Mouse (Mus musculus): ENCODE measurements around the gene Limk2.
A peak's percentile ranks its signal among the peaks of the same experiment; 100 is the strongest.

Limk2 gene

DNA sequence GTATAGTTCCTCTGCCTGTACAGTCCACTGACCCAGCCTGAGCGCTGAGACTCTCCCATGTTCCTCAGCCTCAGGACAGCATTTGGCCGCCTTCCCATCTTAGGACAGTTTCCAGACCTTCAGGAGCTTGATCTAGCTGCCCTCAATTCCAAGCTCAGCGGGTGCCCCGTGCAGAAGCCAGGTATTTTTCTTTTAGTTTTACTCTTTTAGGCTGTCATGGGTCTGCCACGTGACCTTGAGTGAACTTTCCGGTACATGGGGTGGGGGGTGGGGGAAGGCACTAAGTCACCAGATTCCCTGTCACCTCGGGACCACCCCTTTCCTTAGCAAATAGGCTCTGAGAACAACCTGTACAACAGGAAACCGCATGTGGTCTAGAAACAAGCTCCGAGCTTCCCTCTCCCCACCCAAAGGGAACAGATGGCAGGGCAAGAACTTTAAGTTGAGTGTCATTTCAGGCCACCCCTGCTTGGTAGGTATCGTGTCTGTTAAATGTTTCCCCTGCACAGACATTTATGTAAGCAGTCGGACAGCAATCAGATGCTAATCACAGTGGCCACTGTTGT, 73.3 kb downstream of the Limk2 start:
- TF ChIP-seq GATA4 (IDR thresholded peaks at IDR 0.05; ENCODE audit: insufficient replicate concordance, low read length) = no peak

DNA sequence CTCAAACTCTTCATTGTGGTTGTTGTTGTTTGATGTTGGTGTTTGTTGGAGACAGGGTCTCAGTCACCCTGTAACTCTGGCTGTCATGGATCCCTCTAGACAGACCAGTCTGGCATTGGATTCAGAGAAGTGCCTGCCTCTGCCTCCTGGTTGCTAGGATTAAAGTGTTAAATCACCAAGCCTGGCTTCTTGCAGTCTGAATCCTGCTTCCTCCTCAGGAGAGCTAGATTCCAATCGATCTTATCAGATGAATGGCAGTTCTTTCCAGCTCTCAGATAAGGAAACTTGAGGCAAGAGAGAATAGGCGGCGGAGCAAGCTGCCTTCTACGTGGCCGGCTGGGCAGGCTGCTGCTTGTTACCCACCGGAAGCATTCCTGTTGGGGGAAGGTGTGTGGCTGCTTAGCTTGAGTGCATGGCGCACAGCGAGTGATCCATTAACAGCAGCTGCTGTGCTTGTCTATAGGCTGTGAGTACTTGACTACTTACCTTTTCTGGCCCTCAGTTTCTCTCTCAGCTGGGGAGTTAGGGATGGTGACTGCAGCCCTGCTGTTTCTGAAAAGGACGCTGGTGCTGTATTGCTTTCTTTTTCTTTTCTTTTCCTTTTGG, 74.2 kb downstream of the Limk2 start:
- no peak for TF ChIP-seq GATA4 (IDR thresholded peaks at IDR 0.05; ENCODE audit: insufficient replicate concordance, low read length)

DNA sequence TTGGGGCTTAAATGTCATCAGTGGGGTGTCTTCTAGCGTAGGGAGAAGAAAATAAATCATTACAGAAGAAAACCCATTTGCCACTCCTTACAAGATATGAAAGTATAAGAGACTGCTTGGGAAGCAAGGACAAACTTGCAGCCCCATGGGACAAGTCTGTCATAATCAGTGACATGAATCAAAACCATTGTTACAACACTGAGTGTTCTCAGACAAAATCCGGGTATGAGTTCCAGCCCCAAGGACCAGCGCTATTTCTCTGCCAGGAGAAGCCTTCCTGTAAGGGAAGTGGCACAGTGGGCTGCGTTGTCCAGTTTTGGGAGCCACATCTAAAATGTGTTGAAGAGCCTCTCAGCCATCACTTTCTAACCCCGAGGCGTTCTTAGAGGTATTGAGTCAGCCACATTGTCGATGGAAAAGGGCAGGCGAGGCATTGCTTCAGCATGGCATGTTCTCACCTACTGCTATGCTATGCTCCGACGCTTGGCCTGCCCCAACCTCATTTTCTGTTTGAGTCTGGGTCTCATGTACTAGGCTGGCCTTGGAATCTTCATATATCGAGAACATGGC, 74.8 kb downstream of the Limk2 start:
- TF ChIP-seq GATA4 (IDR thresholded peaks at IDR 0.05; ENCODE audit: insufficient replicate concordance, low read length) = no peak

DNA sequence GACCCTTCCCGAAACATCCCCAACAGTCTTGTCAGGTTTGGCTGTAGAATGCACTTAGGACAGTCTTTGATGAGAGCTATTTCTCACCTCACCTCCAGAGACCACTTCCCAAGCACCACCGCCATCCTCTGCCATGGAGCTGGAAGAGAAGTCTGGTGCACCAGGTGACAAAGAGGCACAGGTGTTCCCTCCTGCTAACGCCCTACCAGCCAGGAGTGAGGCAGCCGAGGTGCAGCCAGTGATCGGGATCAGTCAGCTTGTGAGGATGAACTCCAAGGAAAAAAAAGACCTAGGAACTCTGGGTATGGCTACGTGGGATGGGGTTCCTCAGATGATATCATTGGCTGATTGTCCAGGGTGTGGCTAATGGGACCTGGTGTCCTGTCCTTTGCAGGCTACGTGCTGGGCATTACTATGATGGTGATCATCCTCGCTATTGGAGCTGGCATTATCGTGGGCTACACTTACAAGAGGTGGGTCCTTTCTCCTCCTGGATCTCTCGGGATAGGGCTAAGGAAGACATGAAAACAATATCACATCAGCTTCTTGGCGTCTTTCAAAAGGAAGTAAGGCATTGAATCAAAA, 75.8 kb downstream of the Limk2 start:
- TF ChIP-seq GATA4 (IDR thresholded peaks at IDR 0.05; ENCODE audit: insufficient replicate concordance, low read length) = no peak

DNA sequence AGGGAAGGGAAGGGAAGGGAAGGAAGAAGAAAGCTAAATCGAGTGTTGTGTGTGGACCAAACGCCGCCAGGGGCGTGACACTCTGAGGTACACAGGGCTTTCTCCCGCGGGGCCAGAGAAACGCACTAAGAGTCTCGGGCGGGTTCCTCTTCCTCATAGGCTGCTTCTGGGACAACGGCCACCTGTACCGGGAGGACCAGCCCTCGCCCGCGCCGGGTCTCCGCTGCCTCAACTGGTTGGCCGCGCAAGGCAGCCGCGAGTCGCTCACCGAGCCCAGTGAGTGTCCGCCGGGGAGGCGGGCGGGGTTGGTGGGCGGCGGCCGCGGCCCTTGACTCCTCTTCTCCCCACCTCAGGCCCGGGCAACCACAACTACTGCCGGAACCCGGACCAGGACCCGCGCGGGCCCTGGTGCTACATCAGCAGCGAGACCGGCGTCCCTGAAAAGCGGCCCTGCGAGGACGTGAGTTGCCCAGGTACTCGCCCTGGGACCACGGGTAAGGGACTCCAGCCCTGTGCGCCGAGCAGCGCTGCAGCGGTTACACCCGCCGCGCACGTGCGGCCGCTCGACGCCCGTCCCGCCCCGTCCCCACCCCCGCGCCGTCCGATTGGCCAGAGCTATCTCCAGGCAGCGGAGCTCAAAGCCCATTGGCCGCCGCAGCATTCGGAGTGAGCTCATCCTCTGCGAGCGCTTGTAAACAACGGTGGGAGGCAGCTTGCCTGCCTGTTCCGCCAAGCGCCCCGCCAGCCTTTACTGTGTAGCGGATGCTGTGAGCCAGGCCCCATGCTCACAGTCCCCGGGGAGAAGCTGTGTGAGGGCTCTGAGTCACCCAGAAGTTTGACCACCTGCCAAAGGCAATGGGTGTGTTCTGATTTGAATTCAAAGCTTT, 77.0 kb downstream of the Limk2 start:
- TF ChIP-seq GATA4 (IDR thresholded peaks at IDR 0.05; ENCODE audit: insufficient replicate concordance, low read length) = peak; percentile 65; the same call in 1 of the 2 replicates

DNA sequence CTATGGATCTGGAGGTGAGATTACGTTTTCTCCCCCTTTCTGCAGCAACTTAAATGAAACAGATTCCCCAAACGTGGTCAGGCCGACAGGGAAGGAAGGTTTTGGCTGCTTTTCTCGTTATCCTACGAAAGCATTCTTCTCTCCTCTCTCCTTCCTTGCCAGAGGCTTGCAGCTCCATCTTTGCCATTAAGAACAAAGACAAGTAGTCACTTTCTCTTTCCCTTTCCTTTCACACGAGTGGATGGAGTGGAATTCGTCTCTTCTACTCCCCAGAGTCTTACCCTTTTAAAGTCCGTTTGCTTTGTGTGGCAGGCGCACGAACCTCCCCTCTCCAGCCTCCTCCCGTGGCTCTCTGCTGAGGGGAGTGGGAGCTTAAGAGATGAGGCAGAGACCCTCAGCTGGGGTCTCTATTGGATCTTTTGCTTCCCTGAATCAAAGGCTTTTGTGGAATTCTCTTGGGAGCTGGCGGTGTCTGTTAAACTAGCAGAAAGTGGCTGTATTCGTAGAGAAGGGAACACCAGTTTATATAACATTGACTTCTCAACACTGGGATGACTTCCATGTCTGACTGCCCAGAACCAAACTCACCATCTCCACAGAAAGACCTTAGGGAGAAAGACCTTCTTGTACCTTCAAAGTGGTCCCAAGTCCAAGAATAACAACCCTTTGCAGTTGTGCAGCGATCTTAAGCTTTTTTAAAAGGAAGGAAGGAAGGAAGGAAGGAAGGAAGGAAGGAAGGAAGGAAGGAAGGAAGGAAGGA, 77.8 kb downstream of the Limk2 start:
- no peak for TF ChIP-seq GATA4 (IDR thresholded peaks at IDR 0.05; ENCODE audit: insufficient replicate concordance, low read length)

DNA sequence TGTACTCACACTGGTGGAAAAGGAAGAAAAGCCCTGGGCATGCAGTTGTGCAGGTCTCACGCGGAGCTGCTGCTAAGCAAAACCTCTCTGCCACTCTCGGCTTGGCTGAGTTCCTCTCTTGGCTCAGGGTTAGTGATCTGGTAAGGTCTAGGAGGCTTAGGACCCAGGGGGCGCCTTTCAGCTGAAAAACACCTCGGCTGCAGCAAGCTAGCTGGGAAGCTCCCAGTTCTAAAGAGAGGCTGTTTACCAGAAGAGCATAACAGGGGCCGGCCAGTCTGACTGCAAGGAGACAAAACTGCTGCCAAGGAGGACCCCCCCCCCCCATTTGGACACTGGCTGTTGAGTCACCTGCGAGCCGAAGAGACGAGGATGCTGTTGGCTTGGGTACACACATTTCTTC, 78.4 kb downstream of the Limk2 start:
- TF ChIP-seq GATA4 (IDR thresholded peaks at IDR 0.05; ENCODE audit: insufficient replicate concordance, low read length) = no peak

DNA sequence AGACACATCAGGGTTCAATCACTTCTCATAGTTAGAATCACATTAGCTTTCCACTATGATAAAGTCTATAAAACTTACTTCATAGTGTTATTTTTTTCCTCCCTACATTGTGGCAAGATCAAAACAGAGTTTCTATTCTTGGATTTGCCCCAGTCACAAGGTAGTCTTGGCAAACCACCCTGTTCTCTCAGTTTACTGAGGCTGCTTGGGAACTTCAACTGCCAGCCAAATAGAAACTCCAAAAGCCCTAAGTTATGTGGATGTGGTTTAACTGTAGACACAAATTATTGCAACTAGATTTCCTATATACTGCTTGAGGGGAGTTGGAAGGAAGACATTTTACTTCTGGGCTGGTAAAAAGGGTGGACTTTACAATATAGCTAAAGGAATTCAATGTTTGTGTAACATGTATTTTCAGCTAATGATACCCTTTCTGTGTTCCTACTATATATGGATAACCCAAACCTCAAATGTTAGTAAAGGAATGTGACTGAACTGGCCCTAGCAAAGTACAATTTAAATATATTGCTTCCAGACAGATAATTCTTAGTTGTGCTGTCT, 79.0 kb downstream of the Limk2 start, which contains the start of gene Pik3ip1:
Pik3ip1 (plus strand) TSS at position 511 of the 561 bp plus-strand sequence.
- no peak for TF ChIP-seq GATA4 (IDR thresholded peaks at IDR 0.05; ENCODE audit: insufficient replicate concordance, low read length)

DNA sequence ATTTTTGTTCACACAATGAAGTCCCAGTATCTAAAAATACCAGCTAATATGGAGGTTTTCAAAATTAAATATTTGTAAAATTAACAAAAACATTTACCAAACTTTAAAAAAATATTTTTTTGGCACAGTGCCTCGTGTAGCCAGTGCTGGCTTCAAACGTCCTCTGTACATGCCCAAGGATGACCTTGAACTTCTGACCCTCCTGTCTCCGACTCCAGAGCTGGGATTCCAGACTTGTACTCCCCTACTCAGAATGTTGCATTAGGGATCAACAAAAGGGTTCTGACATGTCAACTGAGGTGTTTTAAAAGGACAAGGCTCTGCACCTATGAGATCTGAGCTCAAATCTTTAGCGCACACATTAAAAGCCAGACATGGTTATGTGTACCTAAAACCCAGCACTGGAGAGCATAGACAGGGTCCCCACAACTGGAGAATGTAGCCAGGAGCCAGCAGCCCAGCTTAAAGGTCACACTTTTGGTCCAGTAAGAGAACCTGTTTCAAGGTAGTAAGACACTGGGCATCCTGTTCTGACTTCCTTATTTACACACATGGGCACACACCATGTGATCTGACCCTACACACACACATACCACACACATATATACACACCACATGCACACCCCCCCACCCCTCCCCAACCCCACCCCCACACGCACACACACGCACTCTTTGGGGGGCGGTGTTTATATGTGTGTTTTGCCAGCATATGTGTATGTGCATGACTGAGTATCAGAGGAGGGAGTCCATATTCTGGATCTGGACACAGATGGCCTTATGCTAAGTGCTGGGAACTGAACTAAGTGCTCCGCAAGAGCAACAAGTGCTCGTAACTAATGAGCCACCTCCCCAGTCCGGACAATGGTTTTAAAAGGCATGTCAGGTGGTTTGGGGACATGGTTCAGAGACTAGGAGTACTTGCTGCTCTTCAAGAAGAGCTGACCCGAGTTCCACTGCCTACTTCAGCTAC, 79.9 kb downstream of the Limk2 start:
- TF ChIP-seq GATA4 (IDR thresholded peaks at IDR 0.05; ENCODE audit: insufficient replicate concordance, low read length) = no peak

DNA sequence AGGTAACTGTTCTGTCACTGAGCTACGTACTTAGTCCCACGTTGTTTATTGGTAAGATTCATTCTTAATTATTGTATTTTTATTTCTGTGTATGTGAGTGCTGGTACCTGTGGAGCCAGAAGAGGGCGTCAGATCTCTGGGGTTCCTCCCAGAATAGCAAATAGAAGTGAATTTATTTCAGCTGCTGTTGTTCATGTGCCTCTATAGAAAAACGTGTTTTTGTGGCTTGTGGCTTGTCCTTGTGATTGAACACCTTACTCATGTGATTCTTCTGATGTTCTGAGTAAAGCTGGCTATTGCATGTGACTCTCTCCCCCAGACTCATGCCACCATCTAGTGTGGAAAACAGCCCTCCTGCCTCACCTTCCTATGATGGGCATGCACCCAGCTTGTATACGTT, 80.7 kb downstream of the Limk2 start:
- TF ChIP-seq GATA4 (IDR thresholded peaks at IDR 0.05; ENCODE audit: insufficient replicate concordance, low read length) = no peak

DNA sequence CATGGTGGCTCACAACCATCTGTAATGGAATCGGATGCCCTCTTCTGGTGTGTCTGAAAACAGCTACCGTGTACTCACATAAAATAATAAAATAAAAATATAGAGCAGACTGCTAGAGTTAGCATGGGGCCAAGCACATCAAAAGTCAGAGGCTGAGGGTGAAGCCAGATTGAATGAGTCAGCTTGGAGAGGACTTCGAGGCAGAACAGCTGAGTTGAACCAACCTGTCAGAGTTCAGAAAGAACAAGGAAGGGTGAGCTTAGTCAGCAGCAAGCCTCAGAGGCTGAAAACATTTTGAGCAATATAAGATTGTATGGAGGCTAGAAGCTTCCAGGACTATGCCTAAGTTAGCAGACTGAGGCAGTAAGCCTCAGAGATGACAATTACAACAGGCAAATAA, 90.7 kb downstream of the Limk2 start:
- TF ChIP-seq GATA4 (IDR thresholded peaks at IDR 0.05; ENCODE audit: insufficient replicate concordance, low read length) = no peak

DNA sequence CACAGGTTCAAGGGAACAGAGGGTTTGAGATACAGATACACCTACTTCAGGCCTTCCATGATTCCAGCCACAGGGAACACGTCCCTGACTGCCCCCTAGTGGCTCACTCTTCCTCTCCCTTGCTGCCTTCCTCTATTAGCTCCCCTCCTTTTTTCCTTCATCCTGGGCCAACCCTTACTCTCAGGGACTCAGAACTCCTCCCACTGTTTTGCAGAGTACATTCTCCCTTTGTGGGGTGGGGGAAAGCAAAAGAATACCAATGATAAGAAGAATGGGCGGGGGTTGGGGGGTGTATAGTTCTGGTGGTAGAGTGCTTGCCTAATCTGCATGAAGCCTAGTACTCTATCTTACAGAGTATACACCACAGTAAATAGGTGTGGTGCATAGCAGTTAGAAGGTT, 94.8 kb downstream of the Limk2 start:
- TF ChIP-seq GATA4 (IDR thresholded peaks at IDR 0.05; ENCODE audit: insufficient replicate concordance, low read length) = no peak

DNA sequence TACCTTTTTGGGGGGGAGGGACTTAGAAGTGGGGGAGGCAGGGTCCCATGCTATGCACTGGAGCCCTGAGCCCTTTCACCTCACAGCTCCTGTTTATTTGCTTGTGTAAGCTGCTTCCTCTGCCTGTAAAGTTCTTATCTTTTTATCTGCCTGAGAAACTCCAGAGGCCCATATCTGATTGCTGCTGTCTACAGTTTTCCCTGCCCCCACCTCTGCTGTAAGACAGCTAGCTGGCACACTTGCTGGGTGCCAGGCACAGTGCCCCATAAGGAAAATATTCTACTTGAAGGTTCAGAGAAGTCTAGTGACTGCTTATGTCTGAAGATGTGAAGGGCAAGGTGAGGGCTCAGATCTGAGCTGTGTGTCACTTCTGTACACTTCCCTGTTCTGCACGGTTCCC, 95.7 kb downstream of the Limk2 start:
- no peak for TF ChIP-seq GATA4 (IDR thresholded peaks at IDR 0.05; ENCODE audit: insufficient replicate concordance, low read length)

Data from liver, adult (tissue).